Mouse (Mus musculus) myocyte (in vitro differentiated cells): ENCODE data around the gene Serpina1a.
"Not testable (repeated sequence)": the region's sequence is repeated elsewhere in the genome, so short reads cannot be mapped to it uniquely, and the experiment has no call there.

Source experiments
- CEBPB ChIP-seq: IDR thresholded peaks from 2 replicates; pipeline ENCODE4 v1.6.1; 2011; ENCODE audit warnings: mild to moderate bottlenecking, moderate library complexity; ENCODE audit not compliant: poor library complexity, insufficient read depth, severe bottlenecking
- E2F4 ChIP-seq: IDR thresholded peaks from one replicate; pipeline ENCODE4 v1.6.1; 2011; ENCODE audit warnings: mild to moderate bottlenecking, control low read depth, moderate library complexity; ENCODE audit not compliant: insufficient read depth
- MAX ChIP-seq: IDR thresholded peaks from one replicate; pipeline ENCODE4 v1.6.1; 2011; ENCODE audit warnings: low read depth, mild to moderate bottlenecking, control low read depth
- MYOD1 ChIP-seq, 3 experiments: IDR thresholded peaks; one replicate each; pipeline ENCODE4 v1.6.1; 2011; ENCODE audit warnings: control low read depth in 2 of 3, low read depth in 2 of 3, mild to moderate bottlenecking in 2 of 3, moderate library complexity in 1 of 3; ENCODE audit not compliant: insufficient read length in 2 of 3, control insufficient read depth in 1 of 3
- POLR2A ChIP-seq: IDR thresholded peaks from one replicate; pipeline ENCODE4 v1.6.1; 2011; ENCODE audit warnings: low read depth, mild to moderate bottlenecking, control low read depth, moderate library complexity; ENCODE audit not compliant: insufficient read length
- POLR2AphosphoS2 ChIP-seq: IDR thresholded peaks from one replicate; pipeline ENCODE4 v1.6.1; 2011; ENCODE audit warnings: low read depth, control low read depth; ENCODE audit not compliant: insufficient read length
- REST ChIP-seq: IDR thresholded peaks from one replicate; pipeline ENCODE4 v1.6.1; 2011; ENCODE audit warnings: mild to moderate bottlenecking, control low read depth, moderate library complexity; ENCODE audit not compliant: insufficient read depth, insufficient read length
- USF1 ChIP-seq: IDR thresholded peaks from one replicate; pipeline ENCODE4 v1.6.1; 2011; ENCODE audit warnings: low read depth, mild to moderate bottlenecking, control low read depth, moderate library complexity

GRCm38 (mm10) chr12:103860571-103860970 is 2.8 kb downstream of the Serpina1a start:
- TF ChIP-seq E2F4; USF1; MYOD1 (IDR thresholded peaks at IDR 0.05; ENCODE audit: control insufficient read depth in 1 of 3, insufficient read length in 2 of 3, low read depth in 2 of 3); POLR2A; POLR2AphosphoS2; CEBPB; MAX; REST: not testable (repeated sequence)
